Mouse (Mus musculus) heart, embryonic 11.5 days (tissue): ENCODE measurements around the gene Hoxc4. TPM values are rescaled to one million over a fixed set of nuclear protein-coding genes. Genes with fewer than 3 reads are reported as not detected.
A peak's percentile ranks its signal among the peaks of the same experiment; 100 is the strongest.

ENCODE experiments used
- ATAC-seq: fragments of 200-750 bp; cut with Nextera tagmentation; replicated peaks from 2 replicates; pipeline ENCODE4 v1.8.0; 2017; ENCODE audit warnings: moderate library complexity; ENCODE audit not compliant: insufficient number of reproducible peaks, low FRiP score, low TSS enrichment
- H3K27ac ChIP-seq: fragments of 300-500 bp; sonication (generic); 2 replicates; pipeline ENCODE4 v1.5.1; 2014; ENCODE audit warnings: mild to moderate bottlenecking, low read depth, low read length
- H3K27me3 ChIP-seq: fragments of 300-500 bp; sonication (generic); 2 replicates; pipeline ENCODE4 v1.6.1; 2014; ENCODE audit warnings: mild to moderate bottlenecking, low read length, mixed read lengths; ENCODE audit not compliant: control insufficient read depth, insufficient read depth
- H3K36me3 ChIP-seq: fragments of 300-500 bp; sonication (generic); 2 replicates; pipeline ENCODE4 v1.6.1; 2014; ENCODE audit warnings: mild to moderate bottlenecking, low read length, moderate library complexity, mixed read lengths; ENCODE audit not compliant: control insufficient read depth, insufficient read depth
- H3K4me1 ChIP-seq: fragments of 300-500 bp; sonication (generic); 2 replicates; pipeline ENCODE4 v1.6.1; 2014; ENCODE audit warnings: low read length; ENCODE audit not compliant: control insufficient read depth, insufficient read depth
- H3K4me2 ChIP-seq: fragments of 300-500 bp; sonication (generic); 2 replicates; pipeline ENCODE4 v1.6.1; 2014; ENCODE audit warnings: mild to moderate bottlenecking, moderate library complexity
- H3K4me3 ChIP-seq: fragments of 300-500 bp; sonication (generic); 2 replicates; pipeline ENCODE4 v1.5.1; 2014; ENCODE audit warnings: low read depth, low read length
- H3K9ac ChIP-seq: fragments of 300-500 bp; sonication (generic); 2 replicates; pipeline ENCODE4 v1.6.1; 2014; ENCODE audit warnings: mild to moderate bottlenecking, low read depth, low read length, moderate library complexity
- H3K9me3 ChIP-seq: fragments of 300-500 bp; sonication (generic); replicated peaks from 2 replicates; pipeline ENCODE4 v1.6.1; 2016; ENCODE audit warnings: low read length; ENCODE audit not compliant: control insufficient read depth
- WGBS: fragments of 180-500 bp; shearing (Covaris S2); extraction: QIAGEN DNeasy Blood & Tissue Kit; methylation state at CpG from one replicate; pipeline ENCODE4 v1.1.7; 2014; ENCODE audit not compliant: insufficient replicate concordance; 5-methylcytosine and 5-hydroxymethylcytosine counted together
- polyA plus RNA-seq: library from polyadenylated mRNA; unstranded; fragments of >200 nt; fragmentation: Nextera tagmentation; extraction: Ambion mirVana; gene quantifications from 2 replicates; pipeline ENCODE4 v1.2.1, GENCODE M21; 2014

The Hoxc4 gene
- polyA plus RNA-seq, 1 experiment from 2014 or later = 2.0 TPM

DNA sequence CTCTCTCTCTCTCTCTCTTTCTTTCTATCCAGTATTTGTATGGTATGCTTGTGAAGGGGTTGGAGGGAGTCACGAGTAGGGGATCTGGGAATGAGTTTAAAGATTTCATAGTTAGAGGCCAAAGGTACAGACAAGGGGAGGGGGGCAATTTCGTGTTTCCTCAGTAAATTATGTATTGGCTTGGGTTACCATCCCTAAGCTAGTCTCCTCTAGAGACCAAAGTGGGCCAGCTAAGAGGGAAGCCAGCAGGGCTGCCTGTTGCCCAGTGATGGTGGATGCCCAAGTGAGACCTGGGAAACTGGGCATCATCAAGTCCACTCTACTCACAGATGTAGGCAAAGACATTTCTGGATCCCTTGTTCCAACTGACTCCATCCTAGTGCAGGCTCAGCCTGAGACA is 43.3 kb downstream of the Hoxc4 start:
- Histone ChIP-seq H3K27me3 (peaks cover 90% of the 10 kb centered on the region), H3K9me3 (no peaks in the 10 kb centered on the region), H3K27ac (no peak overlapping the region), H3K36me3 (no peaks in the 10 kb centered on the region), H3K4me2 (no peak overlapping the region), H3K4me3 (no peak overlapping the region), H3K4me1 (no peaks in the 10 kb centered on the region; the same call in 1 of the 2 replicates), H3K9ac (no peak overlapping the region)
- no peak for ATAC-seq
- 21% methylated on average over 2 of the region's 2 CpGs for WGBS

- Histone ChIP-seq H3K9me3 (no peaks in the 10 kb centered on the region), H3K4me1 (no peaks in the 10 kb centered on the region; the same call in 1 of the 2 replicates)
- 43% methylated on average over 7 of the region's 7 CpGs for WGBS
Measured at GRCm38 (mm10) chr15:103065642-103066041, 46.9 kb downstream of the Hoxc4 start.

GRCm38 (mm10) chr15:103067701-103068100 is 49.0 kb downstream of the Hoxc4 start:
- Histone ChIP-seq H3K36me3 (no peaks in the 10 kb centered on the region), H3K9ac (no peak overlapping the region), H3K4me2 (no peak overlapping the region), H3K27ac (no peak overlapping the region), H3K9me3 (no peaks in the 10 kb centered on the region), H3K27me3 (peaks cover 93% of the 10 kb centered on the region), H3K4me3 (no peak overlapping the region), H3K4me1 (no peaks in the 10 kb centered on the region)
- ATAC-seq = no peak
- WGBS = 42% methylated on average over 4 of the region's 4 CpGs

More at GRCm38 (mm10) chr15:103065642-103066041, 46.9 kb downstream of the Hoxc4 start:
- Histone ChIP-seq H3K27me3 (peaks cover 96% of the 10 kb centered on the region), H3K4me3 (no peak overlapping the region), H3K27ac (no peak overlapping the region), H3K9ac (no peak overlapping the region), H3K36me3 (no peaks in the 10 kb centered on the region), H3K4me2 (no peak overlapping the region)
- no peak for ATAC-seq

- Histone ChIP-seq H3K9me3 (no peaks in the 10 kb centered on the region), H3K27ac (no peak overlapping the region), H3K4me1 (no peaks in the 10 kb centered on the region), H3K36me3 (no peaks in the 10 kb centered on the region), H3K4me3 (no peak overlapping the region), H3K4me2 (peak overlapping the region; percentile 17), H3K27me3 (peaks cover 83% of the 10 kb centered on the region), H3K9ac (no peak overlapping the region)
- no peak; the same call in 1 of the 2 replicates for ATAC-seq
- 0% methylated on average over 18 of the region's 18 CpGs for WGBS
Measured at GRCm38 (mm10) chr15:103069173-103069572, 50.4 kb downstream of the Hoxc4 start.

GRCm38 (mm10) chr15:103071266-103071665 is 52.5 kb downstream of the Hoxc4 start:
- no peak for ATAC-seq
- Histone ChIP-seq H3K36me3 (no peaks in the 10 kb centered on the region), H3K27me3 (peaks cover 80% of the 10 kb centered on the region), H3K9me3 (no peaks in the 10 kb centered on the region), H3K4me1 (peaks cover 4% of the 10 kb centered on the region), H3K27ac (no peak overlapping the region), H3K9ac (no peak overlapping the region), H3K4me3 (no peak overlapping the region), H3K4me2 (no peak overlapping the region)
- 50% methylated on average over 5 of the region's 5 CpGs for WGBS

GRCm38 (mm10) chr15:103074663-103075415 is 56.1 kb downstream of the Hoxc4 start:
- Histone ChIP-seq H3K27me3 (peaks cover 59% of the 10 kb centered on the region), H3K4me1 (peaks cover 4% of the 10 kb centered on the region), H3K4me3 (no peak overlapping the region), H3K27ac (no peak overlapping the region), H3K4me2 (no peak overlapping the region), H3K36me3 (no peaks in the 10 kb centered on the region), H3K9me3 (no peaks in the 10 kb centered on the region), H3K9ac (no peak overlapping the region)
- WGBS = 25% methylated on average over 11 of the region's 11 CpGs
- no peak for ATAC-seq

- H3K9ac ChIP-seq = no peak overlapping the region
- no peaks in the 10 kb centered on the region for H3K9me3 ChIP-seq
- ATAC-seq = no peak
- H3K4me3 ChIP-seq = no peak overlapping the region
- H3K27ac ChIP-seq = no peak overlapping the region
- no peak overlapping the region for H3K4me2 ChIP-seq
- peaks cover 57% of the 10 kb centered on the region for H3K27me3 ChIP-seq
- peaks cover 4% of the 10 kb centered on the region for H3K4me1 ChIP-seq
- H3K36me3 ChIP-seq = no peaks in the 10 kb centered on the region
- WGBS = 74% methylated on average over 2 of the region's 2 CpGs
Measured at GRCm38 (mm10) chr15:103077673-103078072, 58.9 kb downstream of the Hoxc4 start.

- 33% methylated on average over 4 of the region's 4 CpGs for WGBS
- ATAC-seq = no peak
Measured at GRCm38 (mm10) chr15:103082622-103083021, 63.9 kb downstream of the Hoxc4 start.

DNA sequence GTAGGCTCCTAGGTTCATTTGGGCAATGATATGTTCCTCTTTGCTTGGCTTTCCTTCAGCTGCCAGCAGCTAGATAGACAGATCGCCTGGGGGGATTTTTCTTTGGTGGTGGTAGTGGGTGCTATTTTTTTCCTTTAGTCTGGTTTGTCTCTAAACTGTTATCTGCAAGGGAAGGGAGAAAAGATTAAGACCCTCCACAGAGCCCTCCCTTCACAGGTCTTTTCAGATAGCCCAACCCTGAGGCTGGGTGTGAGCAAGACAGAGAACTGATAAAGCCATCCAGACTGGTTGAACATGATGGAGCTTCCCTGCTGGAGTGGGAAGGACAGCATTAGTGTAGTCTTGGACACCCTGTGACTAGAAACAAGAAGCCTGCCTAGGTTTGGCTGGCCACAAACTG is 64.9 kb downstream of the Hoxc4 start:
- H3K9ac ChIP-seq = no peak overlapping the region
- H3K27me3 ChIP-seq = peaks cover 84% of the 10 kb centered on the region
- peaks cover 6% of the 10 kb centered on the region for H3K4me1 ChIP-seq
- no peak overlapping the region for H3K4me2 ChIP-seq
- ATAC-seq = no peak
- no peak overlapping the region for H3K27ac ChIP-seq
- H3K36me3 ChIP-seq = no peaks in the 10 kb centered on the region
- WGBS = 40% methylated on average over 1 of the region's 1 CpGs
- H3K9me3 ChIP-seq = no peaks in the 10 kb centered on the region
- H3K4me3 ChIP-seq = no peak overlapping the region

More at GRCm38 (mm10) chr15:103082622-103083021, 63.9 kb downstream of the Hoxc4 start:
- H3K4me1 ChIP-seq = peaks cover 6% of the 10 kb centered on the region
- no peak overlapping the region for H3K27ac ChIP-seq
- no peak overlapping the region for H3K9ac ChIP-seq
- no peaks in the 10 kb centered on the region for H3K9me3 ChIP-seq
- H3K27me3 ChIP-seq = peaks cover 74% of the 10 kb centered on the region
- no peak overlapping the region for H3K4me2 ChIP-seq
- H3K4me3 ChIP-seq = no peak overlapping the region
- no peaks in the 10 kb centered on the region for H3K36me3 ChIP-seq
